Mouse (Mus musculus) cerebellum, adult 11-12 months (tissue): ENCODE measurements at regions not wholly inside any gene's neighbourhood (a gene's known extent, or its start where the extent isn't known, plus 50 kb on each side); places are given as distances from the start of the nearest gene placed in this dataset.

Experiments used
- DNase-seq: peaks from one replicate; pipeline ENCODE4 v3.0.0; 2022

GRCm38 (mm10) chr6:67113261-67113660, 76.0 kb upstream of the Gadd45a start:
- no peak for DNase-seq

GRCm38 (mm10) chr6:67112311-67112710, 75.1 kb upstream of the Gadd45a start:
- no peak for DNase-seq

DNA sequence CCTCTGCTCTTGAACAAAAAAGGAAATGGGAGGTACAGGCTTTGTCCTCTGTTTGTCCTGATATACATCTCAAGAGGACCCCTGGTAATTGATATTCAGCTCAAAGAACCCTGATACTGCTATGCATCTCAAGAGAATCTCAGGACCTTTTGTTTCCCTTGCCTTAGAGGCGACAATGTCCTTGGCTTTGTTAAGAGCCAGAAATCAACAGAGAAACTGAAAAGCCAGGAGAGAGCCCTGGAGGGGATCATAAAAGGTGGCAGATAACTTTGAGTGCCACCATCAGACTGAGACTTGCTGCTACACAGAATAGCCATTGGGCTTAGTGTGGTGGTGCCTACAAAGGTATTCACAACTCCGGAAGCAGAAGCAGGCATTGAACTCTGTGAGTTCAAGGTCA, 74.3 kb upstream of the Gadd45a start:
- no peak for DNase-seq

- DNase-seq: no peak
Measured at GRCm38 (mm10) chr6:67110391-67110790, 73.1 kb upstream of the Gadd45a start.

GRCm38 (mm10) chr6:67109774-67110173, 72.5 kb upstream of the Gadd45a start:
- DNase-seq: no peak

GRCm38 (mm10) chr6:67107517-67107916, 70.3 kb upstream of the Gadd45a start:
- no peak for DNase-seq

DNA sequence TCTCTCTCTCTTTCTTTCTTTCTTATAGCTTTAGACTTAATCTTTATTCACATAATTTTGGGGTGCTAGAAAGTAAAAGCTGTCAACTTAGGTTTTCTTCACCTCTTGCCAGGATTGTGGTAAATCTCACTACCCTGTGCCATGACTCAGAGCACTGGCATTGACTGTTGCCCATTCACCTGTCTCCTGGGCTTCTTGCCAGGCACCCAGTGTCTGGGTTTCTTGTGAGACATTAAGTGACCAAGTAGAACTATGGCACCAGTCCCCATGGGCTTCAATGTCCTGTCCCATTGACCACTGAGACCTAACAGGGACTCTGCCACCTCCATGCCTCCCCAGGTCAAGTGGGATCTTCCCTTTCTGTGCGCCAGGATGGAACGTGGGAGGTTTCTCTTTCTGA, 69.2 kb upstream of the Gadd45a start:
- no peak for DNase-seq

GRCm38 (mm10) chr6:67105386-67105785, 68.1 kb upstream of the Gadd45a start:
- no peak for DNase-seq

- DNase-seq: no peak
Measured at GRCm38 (mm10) chr6:67104205-67104604, 66.9 kb upstream of the Gadd45a start.

DNA sequence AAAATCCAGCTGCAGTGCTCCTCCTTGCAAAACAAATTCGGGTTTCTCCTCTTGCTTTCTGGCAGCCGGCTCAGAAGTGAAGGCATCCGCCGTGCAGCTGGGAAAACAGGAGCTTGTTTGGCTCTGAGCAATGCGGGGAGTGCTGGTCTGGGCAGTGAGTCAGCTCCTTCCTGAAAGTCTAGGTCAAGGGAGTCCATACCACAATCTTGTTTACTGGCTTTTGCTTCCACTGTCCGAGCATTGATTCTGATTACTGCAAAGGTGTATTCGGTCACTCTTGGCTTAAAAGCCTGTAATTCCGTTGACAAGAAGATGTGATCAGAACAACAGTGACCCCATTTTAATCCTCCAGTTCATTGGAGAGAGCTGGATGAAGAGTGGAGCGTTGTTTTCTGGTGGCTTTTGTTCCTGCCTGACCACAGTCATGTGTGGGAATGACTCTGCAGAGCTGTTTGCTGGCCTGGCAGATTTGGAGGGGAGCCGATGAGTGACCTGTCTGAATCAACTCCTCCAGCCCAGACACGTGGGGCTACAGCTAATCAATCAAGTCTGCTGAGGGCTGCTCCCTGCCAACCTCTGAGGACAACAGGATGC, 65.4 kb upstream of the Gadd45a start:
- peak; percentile 34 for DNase-seq

DNA sequence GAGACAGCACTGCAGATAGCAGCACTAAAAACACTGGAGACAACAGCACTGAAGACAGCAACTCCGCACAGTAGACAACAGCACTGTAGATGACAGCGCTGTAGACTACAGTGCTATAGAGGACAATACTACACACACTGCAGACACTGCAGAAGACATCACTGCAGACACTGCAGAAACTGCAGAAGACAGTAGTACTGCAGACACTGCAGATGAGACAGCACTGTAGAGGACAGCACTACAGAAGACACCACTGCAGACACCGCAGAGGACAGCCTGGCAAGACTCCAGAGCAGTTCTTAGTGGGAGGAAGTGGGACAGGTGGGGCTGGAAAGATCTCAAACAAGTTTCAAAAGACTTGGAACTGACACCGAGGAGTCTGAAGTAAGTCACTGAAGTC, 64.8 kb upstream of the Gadd45a start:
- no peak for DNase-seq

DNA sequence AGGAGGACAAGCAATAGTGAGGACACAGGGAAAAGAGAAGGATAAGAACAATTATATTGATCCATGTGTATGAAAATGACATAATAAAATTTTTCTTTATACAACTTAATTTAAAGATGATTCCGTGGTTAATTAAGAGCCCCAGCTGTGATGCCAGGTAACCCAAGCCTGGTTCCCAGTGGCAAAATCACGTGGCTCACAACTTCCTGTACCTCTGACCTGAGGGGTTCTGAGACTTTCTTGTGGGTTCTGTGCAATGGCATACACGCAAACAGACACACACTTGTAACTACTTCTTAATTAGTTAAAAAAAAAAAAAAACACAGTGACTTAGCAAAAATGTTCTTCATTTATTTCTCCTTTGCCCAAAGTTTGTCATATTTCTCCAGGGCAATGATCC, 57.2 kb upstream of the Gadd45a start:
- no peak for DNase-seq

DNA sequence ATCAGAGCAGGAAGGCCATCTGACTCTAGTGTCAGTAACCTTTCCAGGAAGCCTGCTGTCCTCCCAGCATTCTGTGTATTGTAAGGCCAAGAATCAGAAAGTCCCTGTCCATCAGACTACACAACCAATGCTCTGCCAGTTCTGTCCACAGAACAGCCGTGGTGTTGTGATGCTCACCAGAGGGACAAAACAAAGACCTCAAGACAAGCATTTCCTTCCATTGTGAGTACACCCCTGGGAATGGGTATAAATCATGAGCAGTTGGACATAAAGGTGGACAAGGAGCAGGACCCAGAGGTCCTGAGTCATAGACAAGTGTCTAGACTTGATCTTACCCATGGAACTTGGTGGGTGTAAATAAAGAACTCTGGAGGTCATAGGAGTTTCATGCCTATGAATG, 55.9 kb upstream of the Gadd45a start:
- DNase-seq: no peak

- DNase-seq: peak; percentile 36
Measured at GRCm38 (mm10) chr6:67090150-67090549, 52.9 kb upstream of the Gadd45a start.

DNA sequence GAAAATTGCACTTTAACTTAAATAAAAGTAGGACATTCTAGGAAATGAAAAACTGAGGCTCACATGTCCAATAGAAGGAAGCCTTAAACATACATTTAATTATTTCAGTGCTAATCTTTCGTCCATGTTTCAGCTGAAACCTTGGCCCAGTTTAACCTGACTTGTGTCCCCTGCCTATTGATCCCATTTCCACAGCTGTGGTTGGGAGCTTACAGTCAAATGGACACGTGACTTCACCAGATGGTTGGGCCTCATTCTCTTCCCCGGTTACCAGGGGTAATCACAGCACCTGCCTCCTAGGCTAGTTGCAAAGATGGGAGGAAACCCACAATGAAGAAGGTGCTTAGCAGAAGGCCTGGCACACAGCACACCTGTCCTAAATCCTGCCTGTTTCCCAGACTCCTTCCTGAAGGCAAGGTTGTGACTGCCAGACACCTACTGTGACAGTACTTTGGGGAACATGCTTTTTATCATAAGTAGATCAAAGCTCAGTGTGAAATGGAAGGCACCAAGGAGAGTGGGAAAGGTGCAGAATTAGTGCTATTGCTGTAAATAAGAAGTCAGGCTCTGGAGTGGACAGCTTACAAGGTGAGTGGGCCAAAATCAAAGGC, 52.4 kb upstream of the Gadd45a start:
- peak; percentile 51 for DNase-seq

- no peak for DNase-seq
Measured at GRCm38 (mm10) chr6:67088741-67089455, 51.6 kb upstream of the Gadd45a start.

DNA sequence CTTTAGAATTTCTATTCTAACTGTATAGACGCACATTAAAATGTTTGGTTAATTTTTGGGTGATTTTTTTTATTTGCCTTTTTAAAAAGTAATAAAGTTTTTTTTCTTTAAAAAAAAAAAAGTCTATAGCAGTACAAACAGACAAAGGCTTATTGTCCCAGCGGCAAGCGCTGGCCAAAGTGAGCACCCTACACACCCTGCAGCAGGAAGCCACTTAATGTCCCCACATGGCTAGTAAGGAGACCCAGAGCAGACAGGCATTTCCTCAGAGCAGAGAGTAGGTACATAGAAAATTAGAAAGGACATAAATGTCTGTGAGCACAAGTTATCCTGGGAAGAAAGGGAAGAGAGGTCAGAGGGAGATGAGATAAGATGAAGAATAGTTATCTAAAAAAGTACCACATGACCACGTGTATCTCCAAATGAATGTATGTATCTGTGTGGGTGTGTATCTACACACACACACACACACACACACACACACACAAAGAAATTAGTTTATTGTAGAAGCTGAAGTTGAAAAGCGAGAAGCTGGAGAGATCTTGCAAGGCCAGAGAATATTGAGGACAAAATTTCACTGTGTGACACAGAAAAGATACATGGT, 50.7 kb upstream of the Gadd45a start:
- no peak for DNase-seq

GRCm38 (mm10) chr6:67087393-67087792, 50.1 kb upstream of the Gadd45a start:
- DNase-seq: no peak
